Mouse (Mus musculus): ENCODE results near the gene Myo3b.

The Myo3b gene

DNA sequence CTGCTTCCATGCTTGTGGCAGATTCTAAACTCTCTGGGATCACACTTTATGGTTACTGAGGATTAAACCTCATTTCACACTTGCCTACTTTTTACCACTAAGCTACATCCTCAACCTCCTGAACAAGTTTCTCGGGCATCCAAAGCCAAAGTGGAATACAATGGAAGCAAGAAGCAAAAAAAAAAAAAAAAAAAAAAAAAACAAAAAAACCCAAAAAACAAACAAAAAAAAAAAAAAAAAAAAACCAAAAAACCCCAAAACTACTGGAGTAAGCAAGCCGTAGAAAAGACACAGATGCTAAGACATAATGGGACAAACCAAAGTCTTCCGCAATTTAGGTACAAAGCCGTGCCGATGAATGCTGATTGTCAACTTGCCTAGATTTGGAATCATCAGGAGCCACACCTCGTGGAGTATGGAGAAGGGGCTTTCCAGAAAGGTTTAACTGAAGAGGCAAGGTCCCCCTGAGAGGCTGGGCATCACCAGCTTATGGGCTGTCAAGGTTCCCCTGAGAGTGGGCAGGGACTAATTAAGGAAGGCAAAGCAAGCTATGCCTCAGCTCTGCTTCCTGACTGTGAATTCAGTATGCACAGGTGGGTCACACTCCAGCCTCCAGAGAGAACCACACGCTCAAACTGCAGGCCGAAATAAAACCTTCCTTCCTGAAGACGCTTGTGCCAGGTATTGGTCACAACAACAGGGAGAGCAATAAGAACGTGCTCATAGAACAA, 313.7 kb downstream of the Myo3b start:
- no peak for DNase-seq (ENCODE audit: low read depth, low spot score)

DNA sequence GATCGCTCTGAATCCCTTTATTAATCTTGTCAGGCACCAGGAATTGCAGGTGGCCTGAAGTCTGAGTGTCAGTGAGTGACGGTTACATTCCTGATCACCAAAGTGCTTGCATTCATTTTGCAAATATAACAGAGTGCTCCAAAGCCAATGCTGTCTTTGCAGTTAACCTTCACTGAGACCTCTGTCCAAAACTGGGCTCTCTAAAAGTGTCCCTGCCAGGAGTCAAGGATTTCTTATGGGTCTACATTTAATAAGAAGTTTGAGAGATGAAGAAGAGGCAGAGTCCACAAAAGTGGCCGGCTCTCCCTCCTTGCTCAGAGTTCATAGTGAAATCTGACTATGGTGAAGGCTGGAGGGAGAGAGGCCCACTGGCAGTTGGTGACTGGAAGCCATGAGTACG, 315.1 kb downstream of the Myo3b start:
- DNase-seq (ENCODE audit: low read depth, low spot score), result no peak

GRCm38 (mm10) chr2:70355026-70355425, 316.1 kb downstream of the Myo3b start:
- DNase-seq (ENCODE audit: low read depth, low spot score), result no peak

DNA sequence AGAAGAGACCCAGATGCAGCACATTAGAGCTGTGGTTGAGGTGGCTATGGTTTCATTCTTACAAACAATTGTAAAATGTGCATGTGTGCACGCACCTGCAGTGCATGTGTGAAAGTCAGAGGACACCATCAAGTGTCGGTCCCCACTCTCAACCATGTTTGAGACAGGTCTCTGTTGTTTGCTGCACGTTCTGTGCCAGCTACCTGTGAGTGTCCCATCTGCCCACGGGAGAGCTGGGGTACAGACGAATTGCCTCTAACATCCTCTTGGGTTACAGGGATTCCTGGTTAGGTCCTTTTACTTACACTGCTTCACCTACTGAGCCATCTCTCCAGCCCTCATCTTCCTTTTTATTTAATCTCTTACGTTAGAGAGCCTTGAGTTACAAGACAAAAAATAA, 330.5 kb downstream of the Myo3b start:
- DNase-seq (ENCODE audit: low read depth, low spot score), result no peak

- peak; percentile 12 for DNase-seq (ENCODE audit: low read depth, low spot score)
Observed at GRCm38 (mm10) chr2:70379341-70379740, 340.4 kb downstream of the Myo3b start.

GRCm38 (mm10) chr2:70379939-70380338, 341.0 kb downstream of the Myo3b start:
- DNase-seq (ENCODE audit: low read depth, low spot score), result no peak

GRCm38 (mm10) chr2:70388645-70389044, 349.7 kb downstream of the Myo3b start:
- no peak for DNase-seq (ENCODE audit: low read depth, low spot score)

- DNase-seq (ENCODE audit: low read depth, low spot score), result no peak
Observed at GRCm38 (mm10) chr2:70389162-70389561, 350.2 kb downstream of the Myo3b start.

DNA sequence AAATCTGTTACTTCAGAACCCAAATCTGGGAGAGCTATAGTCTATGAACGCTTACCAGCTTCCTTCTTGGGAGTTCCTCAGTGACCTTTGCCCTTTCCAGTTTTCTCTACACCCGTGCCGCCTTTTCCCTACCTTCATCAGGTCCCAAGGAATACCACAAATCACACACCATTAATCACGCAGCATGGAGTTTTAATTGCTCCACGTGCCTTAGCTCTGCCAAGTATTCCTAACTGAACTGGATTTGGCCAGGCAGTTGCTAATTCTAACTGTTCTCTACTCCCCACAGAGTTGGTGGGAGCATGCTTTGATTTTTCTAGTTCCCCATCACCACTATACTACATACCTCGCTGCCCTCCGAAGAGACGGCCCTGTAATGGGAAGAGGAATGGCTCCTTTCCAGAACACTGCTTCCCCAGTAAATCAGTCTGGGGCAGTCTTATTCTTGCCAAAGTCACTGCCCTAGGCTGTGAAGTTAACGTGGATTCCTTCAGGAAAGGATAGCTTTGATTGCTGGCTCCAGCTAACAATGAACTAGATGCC, 358.9 kb downstream of the Myo3b start:
- DNase-seq (ENCODE audit: low read depth, low spot score), result no peak

GRCm38 (mm10) chr2:70399441-70400115, 360.7 kb downstream of the Myo3b start:
- no peak for DNase-seq (ENCODE audit: low read depth, low spot score)

- no peak for DNase-seq (ENCODE audit: low read depth, low spot score)
Observed at GRCm38 (mm10) chr2:70400321-70400720, 361.4 kb downstream of the Myo3b start.

- no peak for DNase-seq (ENCODE audit: low read depth, low spot score)
Observed at GRCm38 (mm10) chr2:70404301-70404700, 365.4 kb downstream of the Myo3b start.

DNA sequence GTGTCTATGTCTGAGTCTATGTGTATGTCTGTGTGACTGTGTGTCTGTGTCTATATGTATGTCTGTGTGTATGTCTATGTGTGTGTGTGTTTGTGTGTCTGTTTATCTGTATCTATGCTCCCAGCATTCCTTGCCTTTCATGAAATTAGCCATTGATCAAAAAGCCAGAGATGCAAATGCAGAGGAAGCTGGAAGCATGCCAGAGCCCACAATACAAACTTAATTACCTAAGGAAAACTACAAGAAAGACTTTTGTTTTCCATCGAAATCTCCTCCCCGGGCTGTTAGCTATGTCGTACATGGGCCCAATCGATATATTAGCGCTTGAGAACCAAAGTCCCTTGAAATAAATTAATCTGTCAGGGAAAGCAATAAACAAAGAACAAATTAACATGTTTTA, 367.9 kb downstream of the Myo3b start:
- no peak for DNase-seq (ENCODE audit: low read depth, low spot score)

DNA sequence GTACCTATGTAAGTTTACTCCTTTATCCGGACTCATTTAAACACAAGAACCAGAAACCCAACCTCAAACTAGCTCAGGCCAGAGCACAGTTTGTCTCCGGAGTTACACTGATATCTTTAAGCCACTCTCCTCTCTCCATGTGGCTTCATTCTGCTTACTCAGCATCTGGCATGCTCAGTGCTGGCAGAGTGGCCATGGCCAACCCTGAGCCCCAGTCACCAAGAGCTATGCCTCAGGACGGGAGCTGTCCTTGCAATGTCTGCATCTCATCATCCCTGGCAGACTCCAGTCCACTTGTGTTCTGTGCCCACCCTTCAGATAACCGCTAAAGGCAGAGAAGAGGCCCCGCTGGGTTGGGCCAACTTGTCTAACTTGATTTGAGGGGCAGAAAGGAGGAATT, 368.8 kb downstream of the Myo3b start:
- DNase-seq (ENCODE audit: low read depth, low spot score), result no peak

DNA sequence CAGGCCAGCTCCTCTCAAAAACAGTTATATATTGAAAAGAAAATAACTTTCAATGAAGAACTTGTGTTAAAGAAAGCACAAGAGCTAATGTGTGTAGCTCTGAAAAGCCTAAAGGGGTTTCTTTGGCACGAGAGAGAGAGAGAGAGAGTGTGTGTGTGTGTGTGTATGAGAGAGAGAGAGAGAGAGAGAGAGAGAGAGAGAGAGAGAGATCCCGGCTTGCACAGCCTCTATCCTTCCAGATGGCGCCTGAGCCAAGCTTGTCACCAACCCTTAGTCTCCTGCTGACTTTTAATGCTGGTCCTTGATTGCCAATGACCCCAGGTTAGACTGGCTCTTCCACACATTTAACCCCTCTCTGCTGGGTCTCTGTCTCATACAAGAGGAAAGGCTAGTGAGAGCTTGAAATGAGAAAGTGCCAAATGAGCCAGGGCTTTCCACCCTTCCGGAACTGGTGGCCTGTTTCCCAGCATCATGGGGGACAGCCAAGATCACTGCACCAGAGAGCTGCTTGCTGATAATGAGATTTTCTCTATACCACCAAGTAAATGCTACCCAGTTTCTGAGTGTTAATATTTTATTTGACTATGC, 371.5 kb downstream of the Myo3b start:
- DNase-seq (ENCODE audit: low read depth, low spot score), result peak; percentile 31

DNA sequence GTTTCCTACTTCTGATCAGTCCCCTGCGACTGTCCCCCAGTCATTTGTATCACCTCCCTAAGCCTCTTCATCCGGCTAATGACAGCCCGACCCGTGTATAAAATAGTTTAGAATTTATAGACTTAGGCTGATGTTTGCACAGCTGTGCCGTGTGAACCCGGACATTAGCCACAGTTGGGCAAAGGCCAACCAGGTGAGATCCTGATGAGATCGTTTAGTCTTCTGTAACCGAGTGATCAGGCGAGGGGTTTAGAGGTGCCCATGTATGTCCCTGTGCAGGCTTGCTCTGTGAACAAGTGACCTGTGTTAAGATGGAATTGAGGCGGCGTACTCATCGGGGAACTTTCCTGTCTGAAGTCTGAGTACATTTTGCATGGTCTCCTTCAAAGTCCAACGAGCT, 373.4 kb downstream of the Myo3b start:
- DNase-seq (ENCODE audit: low read depth, low spot score), result no peak

GRCm38 (mm10) chr2:70414386-70414785, 375.5 kb downstream of the Myo3b start:
- DNase-seq (ENCODE audit: low read depth, low spot score), result no peak

GRCm38 (mm10) chr2:70415521-70415920, 376.6 kb downstream of the Myo3b start:
- DNase-seq (ENCODE audit: low read depth, low spot score), result no peak

GRCm38 (mm10) chr2:70419336-70419735, 380.4 kb downstream of the Myo3b start:
- no peak for DNase-seq (ENCODE audit: low read depth, low spot score)

DNA sequence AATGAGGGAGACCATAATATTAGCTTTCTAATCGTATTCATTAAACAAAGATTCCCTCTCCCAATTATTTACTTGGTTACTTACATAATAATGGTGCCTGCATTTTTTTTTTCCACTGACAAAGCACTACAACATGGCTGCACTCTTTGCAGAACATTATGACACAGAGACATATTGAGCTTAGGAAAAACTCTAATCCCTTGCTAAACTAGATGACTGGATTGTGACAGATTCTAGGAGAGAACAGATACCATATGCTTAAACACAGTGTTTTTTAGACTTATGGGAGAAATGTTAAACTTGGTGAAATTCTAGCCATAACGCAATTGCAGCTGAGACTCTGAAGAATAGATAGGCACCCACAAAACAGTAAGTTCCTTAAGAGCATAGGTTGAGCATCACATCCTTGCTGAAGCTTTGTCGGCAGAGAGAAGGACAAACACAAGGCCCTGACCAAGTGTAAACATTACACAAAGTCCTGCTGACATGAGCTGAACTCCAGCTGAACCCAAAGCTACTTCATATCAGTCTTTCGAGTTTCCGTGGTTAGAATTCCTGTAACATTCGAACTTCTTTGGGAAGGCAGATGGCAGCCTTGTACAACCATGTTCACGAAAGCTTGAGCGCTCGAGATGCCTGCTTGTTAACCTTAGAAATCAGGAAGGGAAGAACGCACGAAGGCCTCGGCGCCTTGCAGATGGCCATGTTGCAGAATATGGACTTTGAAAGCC, 382.4 kb downstream of the Myo3b start:
- no peak for DNase-seq (ENCODE audit: low read depth, low spot score)

DNA sequence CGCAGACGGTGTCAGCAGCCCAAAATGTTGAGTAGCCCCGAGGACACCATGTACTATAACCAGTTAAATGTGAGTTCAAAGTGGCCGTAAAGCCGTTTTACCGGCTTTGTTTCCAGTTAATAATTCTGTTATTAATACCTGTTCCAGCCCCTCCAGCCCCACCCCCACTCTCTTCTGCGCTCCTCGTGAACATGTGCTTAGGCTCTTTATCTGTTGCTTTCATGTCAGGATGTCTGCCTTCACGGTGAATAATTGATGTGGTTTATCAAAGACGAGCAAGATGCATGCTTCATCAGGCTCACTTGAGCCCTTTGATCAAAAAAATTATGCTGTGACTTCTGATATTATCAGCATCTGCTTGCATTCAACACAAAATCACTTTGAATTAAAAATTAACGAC, 386.7 kb downstream of the Myo3b start:
- DNase-seq (ENCODE audit: low read depth, low spot score), result no peak

DNA sequence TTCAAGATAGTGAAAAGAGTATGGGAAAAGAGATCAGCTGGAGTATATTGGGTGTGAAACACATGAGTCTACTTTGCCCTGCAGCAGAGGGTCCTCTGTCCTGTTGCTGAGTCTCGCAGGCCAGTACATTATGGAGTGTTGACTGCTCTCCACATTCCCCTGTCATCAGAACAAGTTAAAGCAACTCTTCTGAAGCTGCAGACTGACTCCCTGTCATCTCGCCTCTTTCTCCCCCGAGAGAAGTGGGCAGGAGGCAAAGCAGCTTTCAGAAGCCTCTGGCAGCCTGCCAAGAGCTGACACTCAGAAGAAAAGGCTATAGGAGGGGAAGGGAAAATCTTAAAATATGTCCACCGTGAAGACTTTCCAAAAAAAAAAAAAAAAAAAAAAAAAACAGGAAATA, 404.1 kb downstream of the Myo3b start:
- peak; percentile 42 for DNase-seq (ENCODE audit: low read depth, low spot score)
